Mouse (Mus musculus) liver, embryonic 13.5 days (tissue): Measurements from ENCODE around the gene Srp54b. TPM values are rescaled to one million over a fixed set of nuclear protein-coding genes. Genes with fewer than 3 reads are reported as not detected.
"Not testable (repeated sequence)": the region's sequence is repeated elsewhere in the genome, so short reads cannot be mapped to it uniquely, and the experiment has no call there.

Experiments used
- ATAC-seq: fragments of 200-750 bp; cut with Nextera tagmentation; 2 replicates; pipeline ENCODE4 v1.8.0; 2017; ENCODE audit warnings: low read depth, mild to moderate bottlenecking, moderate number of reproducible peaks, moderate library complexity
- DNase-seq: peaks from one replicate; pipeline ENCODE4 v3.0.0; 2022
- H3K27ac ChIP-seq: fragments of 300-500 bp; sonication (generic); 2 replicates; pipeline ENCODE4 v1.5.1; 2015; ENCODE audit warnings: moderate library complexity, mild to moderate bottlenecking, inconsistent platforms
- H3K27me3 ChIP-seq: fragments of 300-500 bp; sonication (generic); 2 replicates; pipeline ENCODE4 v1.6.1; 2015; ENCODE audit warnings: mild to moderate bottlenecking, inconsistent platforms
- H3K36me3 ChIP-seq: fragments of 300-500 bp; sonication (generic); 2 replicates; pipeline ENCODE4 v1.6.1; 2015; ENCODE audit warnings: mild to moderate bottlenecking, inconsistent platforms
- H3K4me1 ChIP-seq: fragments of 300-500 bp; sonication (generic); replicated peaks from 2 replicates; pipeline ENCODE4 v1.6.1; 2015; ENCODE audit warnings: inconsistent platforms
- H3K4me2 ChIP-seq: fragments of 300-500 bp; sonication (generic); 2 replicates; pipeline ENCODE4 v1.6.1; 2015; ENCODE audit warnings: inconsistent platforms, mild to moderate bottlenecking, moderate library complexity
- H3K4me3 ChIP-seq: fragments of 300-500 bp; sonication (generic); replicated peaks from 2 replicates; pipeline ENCODE4 v1.5.1; 2015; ENCODE audit warnings: mild to moderate bottlenecking, inconsistent platforms
- H3K9ac ChIP-seq: fragments of 300-500 bp; sonication (generic); 2 replicates; pipeline ENCODE4 v1.6.1; 2015; ENCODE audit warnings: mild to moderate bottlenecking, inconsistent platforms
- H3K9me3 ChIP-seq: fragments of 300-500 bp; sonication (generic); replicated peaks from 2 replicates; pipeline ENCODE4 v1.6.1; 2016; ENCODE audit warnings: inconsistent platforms
- WGBS: fragments of 180-500 bp; shearing (Covaris S2); methylation state at CpG from one replicate; pipeline ENCODE4 v1.1.7; 2015; ENCODE audit not compliant: insufficient replicate concordance; 5-methylcytosine and 5-hydroxymethylcytosine counted together
- polyA plus RNA-seq: library from polyadenylated mRNA; unstranded; fragments of >200 nt; fragmentation: Nextera tagmentation; extraction: Ambion mirVana; gene quantifications from 2 replicates; pipeline ENCODE4 v1.2.1, GENCODE M21; 2015

Srp54b gene
- polyA plus RNA-seq, 1 experiment from 2014 or later, result 35.6 TPM

DNA sequence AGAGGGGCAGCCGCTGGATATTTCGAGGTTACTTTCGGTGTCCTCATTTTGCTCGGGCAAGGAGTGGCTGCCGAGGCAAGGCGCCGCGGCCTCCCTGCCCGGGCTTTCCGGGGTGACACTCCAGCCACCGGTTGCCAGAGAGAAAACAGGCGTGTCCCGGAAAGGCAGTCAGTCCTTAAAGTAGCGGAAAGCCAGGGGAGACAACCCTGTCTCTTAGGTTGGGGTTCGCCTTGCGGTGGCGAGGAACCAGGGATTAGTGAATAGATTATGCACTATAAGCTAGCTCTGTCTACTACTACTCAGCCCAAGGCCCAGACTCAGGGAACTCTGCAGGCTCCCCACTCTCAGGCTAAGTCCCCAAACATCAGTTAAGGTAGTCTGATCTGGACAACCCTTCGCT is 44.9 kb downstream of the Srp54b start:
- H3K9ac ChIP-seq, H3K4me1 ChIP-seq, H3K27ac ChIP-seq, H3K36me3 ChIP-seq, H3K4me2 ChIP-seq, H3K9me3 ChIP-seq, H3K4me3 ChIP-seq, H3K27me3 ChIP-seq, DNase-seq: not testable (repeated sequence)
- no CpG with 5 or more reads among the region's 18 CpGs for WGBS
- ATAC-seq, result peak; percentile 80

DNA sequence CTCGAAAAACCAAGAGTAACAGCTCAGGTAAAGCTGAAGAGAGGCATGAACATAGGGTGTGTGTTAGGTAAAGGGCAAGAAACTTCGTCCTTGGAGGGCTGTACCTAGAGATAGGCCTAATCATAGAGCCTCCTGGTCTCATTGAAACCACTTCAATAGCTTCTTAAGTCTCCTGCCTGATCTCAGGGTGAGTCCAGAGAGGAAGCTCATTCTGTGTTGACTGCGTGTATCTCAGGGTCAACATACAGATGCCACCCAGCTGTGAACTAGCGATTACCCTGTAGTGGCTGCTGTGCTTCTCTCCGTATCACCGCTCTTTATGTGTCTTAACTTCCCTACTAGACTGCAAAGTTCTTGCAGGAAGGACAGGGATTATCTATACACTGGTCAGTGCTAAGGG is 58.0 kb downstream of the Srp54b start:
- H3K4me2 ChIP-seq, H3K9ac ChIP-seq, H3K27me3 ChIP-seq, H3K4me1 ChIP-seq, H3K4me3 ChIP-seq, DNase-seq, H3K36me3 ChIP-seq, H3K9me3 ChIP-seq, H3K27ac ChIP-seq: not testable (repeated sequence)
- no CpG with 5 or more reads among the region's 6 CpGs for WGBS
- peak; percentile 64 for ATAC-seq

DNA sequence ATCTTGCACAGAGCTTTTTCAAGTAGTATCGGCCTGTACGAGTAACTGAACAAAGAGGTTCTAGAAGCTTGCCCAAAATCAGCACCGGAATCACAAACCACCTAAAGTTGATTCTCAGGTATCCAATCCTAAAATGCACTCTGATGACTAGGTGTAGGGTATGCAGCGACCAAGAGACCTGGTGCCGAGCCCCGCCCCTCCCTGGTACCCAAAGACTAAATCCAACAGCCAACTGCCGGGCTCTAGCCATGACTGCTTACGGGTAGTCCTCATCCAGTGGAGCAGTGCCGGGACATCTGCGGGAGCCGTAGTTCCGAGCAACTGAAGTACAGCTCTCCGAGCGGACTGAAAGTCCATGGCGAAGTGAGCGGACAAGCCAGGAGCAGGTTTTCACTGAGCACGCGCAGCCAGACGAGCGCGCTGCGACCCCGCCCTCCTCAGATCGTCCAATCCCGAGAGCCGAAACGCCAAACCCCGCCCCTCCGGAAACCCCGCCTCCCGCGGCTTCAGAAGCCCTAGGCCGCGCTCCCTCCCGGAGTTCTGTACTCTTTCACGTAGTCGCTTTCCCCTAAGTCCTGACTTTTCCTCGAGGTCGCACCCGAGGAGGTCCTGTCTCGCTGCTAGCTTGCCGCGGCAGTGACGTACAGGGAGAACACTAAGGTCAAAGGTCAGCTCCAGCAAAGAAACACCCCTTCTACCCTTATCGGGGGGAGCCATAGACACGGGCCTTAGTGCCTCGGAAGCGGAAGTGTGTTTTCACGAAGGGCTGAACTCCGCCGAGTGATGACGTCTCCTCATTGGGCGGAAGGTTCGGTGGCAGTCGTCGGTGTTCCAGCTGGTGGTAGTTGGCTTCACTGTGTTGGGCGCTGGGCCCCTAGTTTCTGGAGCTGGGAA is 75.0 kb downstream of the Srp54b start, which contains the start of gene Srp54c:
Gene Srp54c (plus strand): TSS at position 543 of the 894 bp plus-strand sequence.
- Histone ChIP-seq H3K9ac (peak within 1 kb of the TSS; percentile 62), H3K4me3 (peak within 1 kb of the TSS; percentile 59), H3K4me2 (peak within 1 kb of the TSS; percentile 45)
- H3K4me1 ChIP-seq, H3K27me3 ChIP-seq, H3K36me3 ChIP-seq, H3K27ac ChIP-seq, DNase-seq, H3K9me3 ChIP-seq: not testable (repeated sequence)
- WGBS, result no CpG with 5 or more reads among the region's 57 CpGs
- peak; percentile 95 for ATAC-seq

DNA sequence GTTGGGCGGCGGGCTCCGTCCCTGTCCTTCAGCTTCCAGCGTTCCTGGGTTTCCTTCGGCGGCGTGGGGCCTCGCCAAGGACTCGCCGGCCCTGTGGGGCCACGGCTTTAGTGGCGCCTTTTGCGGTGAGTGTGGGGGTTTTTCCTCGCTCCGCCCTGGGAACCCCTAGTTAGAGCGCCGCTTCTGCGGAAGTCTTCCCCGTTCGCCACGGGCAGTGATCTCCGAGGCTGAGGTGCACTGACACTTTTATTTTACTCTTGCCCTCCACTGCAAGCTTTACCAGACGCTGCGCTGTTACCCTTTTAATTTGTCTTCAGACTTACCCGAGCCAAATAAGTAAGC is 75.6 kb downstream of the Srp54b start:
- not testable (repeated sequence) for H3K27me3 ChIP-seq, H3K27ac ChIP-seq, H3K36me3 ChIP-seq, H3K9me3 ChIP-seq, H3K4me1 ChIP-seq
- H3K4me3 ChIP-seq, result peak overlapping the region; percentile 59
- H3K9ac ChIP-seq, result peak overlapping the region; percentile 62
- WGBS, result under 1% methylated on average over 13 of the region's 25 CpGs
- DNase-seq, result peak; percentile 9
- peak; percentile 40 for ATAC-seq
- peak overlapping the region; percentile 45 for H3K4me2 ChIP-seq

Other genes starting within 250 kb of the Srp54b start
- not detected in 2 replicates for gene Gm20403, start 168.6 kb upstream of the Srp54b start, polyA plus RNA-seq
- gene Baz1a, start 140.8 kb upstream of the Srp54b start, polyA plus RNA-seq, result 32.3 and 38.0 TPM in 2 replicates
- gene 2700097O09Rik, start 75.0 kb upstream of the Srp54b start, polyA plus RNA-seq, result 30.6 and 32.9 TPM in 2 replicates
- 94.7 and 121 TPM in 2 replicates for gene Srp54a, start 74.8 kb upstream of the Srp54b start, polyA plus RNA-seq
- gene Fam177a, start 30.6 kb upstream of the Srp54b start, polyA plus RNA-seq, result 12.7 and 13.7 TPM in 2 replicates
- not detected in 2 replicates for gene 1700047I17Rik2, start 44.5 kb downstream of the Srp54b start, polyA plus RNA-seq
- 40.8 and 57.3 TPM in 2 replicates for gene Srp54c, start 75.1 kb downstream of the Srp54b start, polyA plus RNA-seq
- gene 1110008L16Rik, start 144.5 kb downstream of the Srp54b start, polyA plus RNA-seq, result 8.9 and 10.0 TPM in 2 replicates
- 8.2 and 10.8 TPM in 2 replicates for gene Ppp2r3c, start 147.9 kb downstream of the Srp54b start, polyA plus RNA-seq
- gene Psma6, start 229.1 kb downstream of the Srp54b start, polyA plus RNA-seq, result 281 and 285 TPM in 2 replicates